Comparison of ENCODE assay signal across 24 mouse cellular contexts in the genomic region with DNA sequence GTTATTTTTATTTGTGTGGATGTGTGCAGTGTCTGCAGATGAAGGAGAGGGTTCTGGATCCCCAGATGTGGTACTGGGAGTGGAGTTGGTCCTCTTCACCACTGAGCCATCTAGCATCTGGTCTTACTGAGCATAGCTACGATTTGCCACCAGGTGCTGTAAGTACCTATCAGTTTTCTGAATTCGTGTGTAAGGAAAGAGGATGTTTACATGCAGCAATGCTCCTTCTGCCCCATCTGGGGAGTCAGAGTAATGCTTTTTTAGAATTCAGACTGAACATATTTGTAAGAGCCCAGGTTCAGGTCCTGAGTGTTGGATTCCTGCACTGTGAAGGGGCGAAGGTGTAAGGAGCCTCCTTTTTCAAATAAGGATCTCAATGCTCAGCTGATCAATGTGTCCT. TPM values are rescaled to one million over a fixed set of nuclear protein-coding genes. Genes with fewer than 3 reads are reported as not detected.
DNase-seq lines count a peak whose midpoint lies in the region; ATAC-seq and TF ChIP-seq lines count a peak whose summit lies in the region.
"Had no signal": no experiment of that assay in that cellular context is flagged by ENCODE, and none has a peak within 500 bp of the region (broad histone marks: within the 10 kb centered on the region; RNA-seq: fewer than 3 reads in every experiment).

No protein-coding gene starts in this region.

- no peaks in the 10 kb centered on the region for H3K27me3 ChIP-seq in forebrain, postnatal 0 days (ENCODE audit: insufficient read depth, low read length)
- H3K27me3 ChIP-seq in forebrain, embryonic 12.5 days, result no peaks in the 10 kb centered on the region
- no peaks in the 10 kb centered on the region for H3K27me3 ChIP-seq in neural tube, embryonic 13.5 days
- 0 out of 2 replicates have a peak, but pooled peaks cover 3% of the 10 kb centered on the region for H3K27me3 ChIP-seq in neural tube, embryonic 15.5 days (replicated peaks)
- H3K27me3 ChIP-seq: heart, embryonic 15.5 days; limb, embryonic 12.5 days; midbrain, embryonic 13.5 days had no signal

- intact Hi-C loops in gastrocnemius, postnatal 14 days (cut with DNase I; ENCODE audit: low total_unique reads), result loop anchor here (5.0 to 10.0 kb wide), 2 partner anchors 43 to 145 kb away; partner anchors contain the start of gene Adar

- DNase-seq in forebrain, postnatal 0 days, result no peak
- DNase-seq in T-cell, adult 2 months (ENCODE audit: low spot score), result peak; percentile 60
- DNase-seq in gastrocnemius, postnatal 14 days, result no peak
- DNase-seq in adrenal gland, postnatal 36 days, result no peak
- DNase-seq: cerebellum, adult 11 months; cerebellum, adult 9-11 months; heart, postnatal 4 days; kidney, adult 11 months; layer of hippocampus, postnatal 36 days; lung, adult 2 months; lung, postnatal 36 days; right cerebral cortex, adult 18-20 months; right cerebral cortex, postnatal 4 days; thymus, postnatal 36 days had no signal

- H3K4me3 ChIP-seq in forebrain, postnatal 0 days (ENCODE audit: low read depth, low read length), result no peak overlapping the region
- H3K4me3 ChIP-seq in forebrain, embryonic 12.5 days (replicated peaks), result no peak overlapping the region
- no peak overlapping the region for H3K4me3 ChIP-seq in neural tube, embryonic 13.5 days
- H3K4me3 ChIP-seq in neural tube, embryonic 15.5 days (replicated peaks), result no peak overlapping the region
- H3K4me3 ChIP-seq: heart, embryonic 15.5 days; limb, embryonic 12.5 days; liver, embryonic 12.5 days; megakaryocyte, embryonic 14.5 days; midbrain, embryonic 13.5 days had no signal

- no peaks in the 10 kb centered on the region for H3K9me3 ChIP-seq in forebrain, postnatal 0 days (ENCODE audit: low read length)
- 0 out of 2 replicates have a peak, but pooled peaks cover 2% of the 10 kb centered on the region for H3K9me3 ChIP-seq in forebrain, embryonic 12.5 days
- H3K9me3 ChIP-seq in neural tube, embryonic 13.5 days, result no peaks in the 10 kb centered on the region
- no peaks in the 10 kb centered on the region for H3K9me3 ChIP-seq in neural tube, embryonic 15.5 days (replicated peaks)
- H3K9me3 ChIP-seq: heart, embryonic 15.5 days; limb, embryonic 12.5 days; liver, embryonic 12.5 days; midbrain, embryonic 13.5 days had no signal

- peak; percentile 21; the same call in 1 of the 2 replicates for TF ChIP-seq CTCF in forebrain, postnatal 0 days (IDR thresholded peaks at IDR 0.05; ENCODE audit: low read depth)

- H3K36me3 ChIP-seq in forebrain, postnatal 0 days (ENCODE audit: insufficient read depth), result no peaks in the 10 kb centered on the region
- H3K36me3 ChIP-seq in forebrain, embryonic 12.5 days (replicated peaks), result no peaks in the 10 kb centered on the region
- H3K36me3 ChIP-seq in neural tube, embryonic 13.5 days, result no peaks in the 10 kb centered on the region
- no peaks in the 10 kb centered on the region for H3K36me3 ChIP-seq in neural tube, embryonic 15.5 days
- H3K36me3 ChIP-seq: heart, embryonic 15.5 days; limb, embryonic 12.5 days; liver, embryonic 12.5 days; midbrain, embryonic 13.5 days had no signal

- peaks cover 8% of the 10 kb centered on the region; the same call in 1 of the 2 replicates for H3K4me1 ChIP-seq in forebrain, postnatal 0 days (ENCODE audit: insufficient read depth)
- H3K4me1 ChIP-seq in forebrain, embryonic 12.5 days, result peaks cover 13% of the 10 kb centered on the region
- peaks cover 19% of the 10 kb centered on the region for H3K4me1 ChIP-seq in neural tube, embryonic 13.5 days (replicated peaks)
- peaks cover 7% of the 10 kb centered on the region for H3K4me1 ChIP-seq in neural tube, embryonic 15.5 days

- WGBS in forebrain, postnatal 0 days, result 71% methylated on average over 3 of the region's 3 CpGs
- 79% methylated on average over 3 of the region's 3 CpGs for WGBS in forebrain, embryonic 12.5 days
- 75% methylated on average over 3 of the region's 3 CpGs for WGBS in neural tube, embryonic 13.5 days
- 71% methylated on average over 3 of the region's 3 CpGs for WGBS in neural tube, embryonic 15.5 days

- peak; percentile 8; the same call in 1 of the 2 replicates for ATAC-seq in forebrain, postnatal 0 days
- ATAC-seq in forebrain, embryonic 12.5 days (ENCODE audit: low FRiP score), result no peak
- no peak for ATAC-seq in neural tube, embryonic 13.5 days (ENCODE audit: low read depth)
- ATAC-seq in neural tube, embryonic 15.5 days (ENCODE audit: low FRiP score), result no peak
- ATAC-seq: liver, embryonic 12.5 days had no signal

- H3K27ac ChIP-seq in forebrain, postnatal 0 days (ENCODE audit: low read depth, low read length), result no peak overlapping the region
- no peak overlapping the region for H3K27ac ChIP-seq in forebrain, embryonic 12.5 days
- H3K27ac ChIP-seq in neural tube, embryonic 13.5 days (replicated peaks), result no peak overlapping the region
- no peak overlapping the region for H3K27ac ChIP-seq in neural tube, embryonic 15.5 days (replicated peaks)
- H3K27ac ChIP-seq: hindbrain, embryonic 14.5 days; kidney, postnatal 0 days; limb, embryonic 12.5 days; liver, embryonic 12.5 days had no signal

- no peak overlapping the region for H3K9ac ChIP-seq in forebrain, postnatal 0 days
- no peak overlapping the region for H3K9ac ChIP-seq in forebrain, embryonic 12.5 days
- peak overlapping the region; percentile 36; the same call in 1 of the 2 replicates for H3K9ac ChIP-seq in neural tube, embryonic 13.5 days
- no peak overlapping the region for H3K9ac ChIP-seq in neural tube, embryonic 15.5 days (replicated peaks)
- H3K9ac ChIP-seq: heart, embryonic 15.5 days; limb, embryonic 12.5 days; liver, embryonic 12.5 days had no signal

- H3K4me2 ChIP-seq in forebrain, postnatal 0 days (ENCODE audit: low read depth), result no peak overlapping the region
- H3K4me2 ChIP-seq in forebrain, embryonic 12.5 days, result no peak overlapping the region
- no peak overlapping the region for H3K4me2 ChIP-seq in neural tube, embryonic 13.5 days
- H3K4me2 ChIP-seq in neural tube, embryonic 15.5 days, result no peak overlapping the region
- H3K4me2 ChIP-seq: heart, embryonic 15.5 days; hindbrain, embryonic 14.5 days; limb, embryonic 12.5 days; liver, embryonic 12.5 days; midbrain, embryonic 13.5 days had no signal

RNA-seq across cellular contexts. Expression of gene She, which starts 28.8 kb away (rescaled TPM):
- total RNA-seq in forebrain, postnatal 0 days (2014; rRNA removed), result 1.8 and 2.1 TPM in 2 replicates
- polyA plus RNA-seq in forebrain, postnatal 0 days (2015; fragmentation: Nextera tagmentation; extraction: Ambion mirVana), result 0.65 and 0.86 TPM in 2 replicates
- polyA plus RNA-seq in forebrain, embryonic 12.5 days (2016; fragmentation: Nextera tagmentation; extraction: Ambion mirVana), result 1.7 and 1.8 TPM in 2 replicates
- 1.9 and 2.5 TPM in 2 replicates for polyA plus RNA-seq in neural tube, embryonic 13.5 days (2015; fragmentation: Nextera tagmentation; extraction: Ambion mirVana)
- 1.4 and 2.0 TPM in 2 replicates for polyA plus RNA-seq in neural tube, embryonic 15.5 days (2015; fragmentation: Nextera tagmentation; extraction: Ambion mirVana)
- 1 to 10 TPM; 7.9 to 8.0 TPM for total RNA-seq in gastrocnemius, postnatal 14 days (2021)
- 1 to 10 TPM; 7.8 to 8.5 TPM for total RNA-seq in adrenal gland, postnatal 36 days (2021)

RNA-seq across cellular contexts. Expression of gene Il6ra, which starts 53.1 kb away (rescaled TPM):
- 1.1 and 1.7 TPM in 2 replicates for total RNA-seq in forebrain, postnatal 0 days (2014; rRNA removed)
- polyA plus RNA-seq in forebrain, postnatal 0 days (2015; fragmentation: Nextera tagmentation; extraction: Ambion mirVana), result 1.6 and 1.7 TPM in 2 replicates
- 0.29 and 0.42 TPM in 2 replicates for polyA plus RNA-seq in forebrain, embryonic 12.5 days (2016; fragmentation: Nextera tagmentation; extraction: Ambion mirVana)
- 0.68 and 0.96 TPM in 2 replicates for polyA plus RNA-seq in neural tube, embryonic 13.5 days (2015; fragmentation: Nextera tagmentation; extraction: Ambion mirVana)
- 1.2 and 1.5 TPM in 2 replicates for polyA plus RNA-seq in neural tube, embryonic 15.5 days (2015; fragmentation: Nextera tagmentation; extraction: Ambion mirVana)
- 1 to 10 TPM; 2.4 to 8.7 TPM for total RNA-seq in gastrocnemius, postnatal 14 days (2021)
- total RNA-seq in adrenal gland, postnatal 36 days (2021), result 10 to 100 TPM in 1 of 2 experiments, 1 to 10 TPM in 1; 7.4 to 12.9 TPM
